Mouse (Mus musculus) hindbrain, embryonic 11.5 days (tissue): ENCODE data around the gene Olfr272. TPM values are rescaled to one million over a fixed set of nuclear protein-coding genes. Genes with fewer than 3 reads are reported as not detected.
A peak's percentile ranks its signal among the peaks of the same experiment; 100 is the strongest.

Experiments
- ATAC-seq: fragments of 200-750 bp; cut with Nextera tagmentation; 2 replicates; pipeline ENCODE4 v1.8.0; 2017; ENCODE audit warnings: mild to moderate bottlenecking, moderate TSS enrichment, moderate library complexity; ENCODE audit not compliant: low FRiP score
- DNase-seq: peaks from one replicate; pipeline ENCODE4 v3.0.0-alpha.2; 2015; ENCODE audit warnings: low spot score
- H3K27ac ChIP-seq: fragments of 300-500 bp; sonication (generic); 2 replicates; pipeline ENCODE4 v1.5.1; 2014; ENCODE audit warnings: mild to moderate bottlenecking, low read depth, low read length
- H3K27me3 ChIP-seq: fragments of 300-500 bp; sonication (generic); 2 replicates; pipeline ENCODE4 v1.6.1; 2014; ENCODE audit warnings: mild to moderate bottlenecking, low read length, moderate library complexity, mixed read lengths; ENCODE audit not compliant: control insufficient read depth, insufficient read depth
- H3K36me3 ChIP-seq: fragments of 300-500 bp; sonication (generic); 2 replicates; pipeline ENCODE4 v1.6.1; 2014; ENCODE audit warnings: mild to moderate bottlenecking, low read length, moderate library complexity, mixed read lengths; ENCODE audit not compliant: control insufficient read depth, insufficient read depth
- H3K4me1 ChIP-seq: fragments of 300-500 bp; sonication (generic); replicated peaks from 2 replicates; pipeline ENCODE4 v1.6.1; 2014; ENCODE audit warnings: low read length, mixed read lengths; ENCODE audit not compliant: control insufficient read depth, insufficient read depth
- H3K4me2 ChIP-seq: fragments of 300-500 bp; sonication (generic); replicated peaks from 2 replicates; pipeline ENCODE4 v1.6.1; 2014; ENCODE audit warnings: mild to moderate bottlenecking, low read depth, low read length
- H3K4me3 ChIP-seq: fragments of 300-500 bp; sonication (generic); 2 replicates; pipeline ENCODE4 v1.5.1; 2014; ENCODE audit warnings: low read depth, low read length
- H3K9ac ChIP-seq: fragments of 300-500 bp; sonication (generic); 2 replicates; pipeline ENCODE4 v1.6.1; 2014; ENCODE audit warnings: low read depth, low read length
- H3K9me3 ChIP-seq: fragments of 300-500 bp; sonication (generic); 2 replicates; pipeline ENCODE4 v1.6.1; 2016; ENCODE audit warnings: low read length; ENCODE audit not compliant: control insufficient read depth
- WGBS: fragments of 180-500 bp; shearing (Covaris S2); extraction: QIAGEN DNeasy Blood & Tissue Kit; methylation state at CpG from one replicate; pipeline ENCODE4 v1.1.7; 2014; 5-methylcytosine and 5-hydroxymethylcytosine counted together
- polyA plus RNA-seq: library from polyadenylated mRNA; unstranded; fragments of >200 nt; fragmentation: Nextera tagmentation; extraction: Ambion mirVana; gene quantifications from 2 replicates; pipeline ENCODE4 v1.2.1, GENCODE M21; 2014

The Olfr272 gene
- not detected in 2 replicates for polyA plus RNA-seq

GRCm38 (mm10) chr4:52919078-52919477 is at the start of gene Olfr272:
Gene Olfr272, minus strand, starts transcription at chr4:52919178.
- no peak within 1 kb of the TSS for H3K4me3 ChIP-seq
- no peak for DNase-seq
- H3K36me3 ChIP-seq, result no peaks in the 10 kb centered on the region
- no peak within 1 kb of the TSS for H3K9ac ChIP-seq
- no peak within 1 kb of the TSS for H3K4me2 ChIP-seq
- no peak within 1 kb of the TSS for H3K27ac ChIP-seq
- WGBS, result 88% methylated on average over 2 of the region's 2 CpGs
- no peak for ATAC-seq
- no peaks in the 10 kb centered on the region for H3K4me1 ChIP-seq
- no peaks in the 10 kb centered on the region for H3K27me3 ChIP-seq
- no peaks in the 10 kb centered on the region for H3K9me3 ChIP-seq

DNA sequence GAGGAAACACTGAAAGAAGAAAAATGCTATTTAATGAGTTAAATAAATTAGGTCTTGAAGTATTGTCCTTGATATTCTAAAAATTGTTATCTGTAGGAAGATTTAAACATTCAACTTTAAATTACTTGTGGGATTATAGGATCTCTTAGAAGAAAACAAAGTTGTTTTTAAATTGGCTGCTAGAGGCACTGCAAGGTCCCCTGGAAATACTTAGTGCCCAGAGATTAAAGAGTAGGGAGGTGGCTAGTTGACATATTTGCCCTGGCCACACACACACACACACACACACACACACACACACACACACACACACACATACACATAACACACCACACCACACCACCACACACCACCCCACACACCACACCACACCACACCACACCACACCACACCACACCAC is 45.3 kb upstream of the Olfr272 start, which contains the start of gene Olfr270:
TSS of gene Olfr270 (plus strand) at position 301 of the 400 bp plus-strand sequence.
- H3K27me3 ChIP-seq, result no peaks in the 10 kb centered on the region
- no peak for ATAC-seq
- no peak within 1 kb of the TSS for H3K9ac ChIP-seq
- no peak for DNase-seq
- H3K4me3 ChIP-seq, result no peak within 1 kb of the TSS
- no peaks in the 10 kb centered on the region for H3K36me3 ChIP-seq
- H3K4me2 ChIP-seq, result no peak within 1 kb of the TSS
- H3K4me1 ChIP-seq, result no peaks in the 10 kb centered on the region
- H3K27ac ChIP-seq, result no peak within 1 kb of the TSS
- H3K9me3 ChIP-seq, result no peaks in the 10 kb centered on the region

DNA sequence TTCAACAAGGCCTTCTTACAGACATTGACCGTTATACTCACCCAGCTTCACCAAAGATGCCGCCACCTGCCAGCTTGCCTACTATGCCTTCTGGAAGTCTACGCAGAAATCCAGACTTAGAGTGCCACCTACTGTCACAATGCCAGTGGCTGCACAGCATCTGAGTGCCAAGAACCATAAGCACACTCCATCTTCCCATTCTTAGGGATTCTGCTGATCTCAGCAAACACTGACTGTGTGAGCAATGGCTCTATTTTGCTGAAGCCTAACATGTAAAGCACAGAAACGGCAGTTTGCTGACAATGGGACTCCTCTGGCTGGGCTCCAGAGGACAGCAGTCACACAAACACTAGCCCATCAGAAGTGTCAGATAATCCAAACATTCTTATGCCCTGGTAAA is 39.7 kb upstream of the Olfr272 start:
- WGBS, result 40% methylated on average over 4 of the region's 4 CpGs
- Histone ChIP-seq H3K4me1 (no peaks in the 10 kb centered on the region), H3K36me3 (no peaks in the 10 kb centered on the region), H3K27ac (no peak overlapping the region), H3K4me2 (no peak overlapping the region), H3K27me3 (no peaks in the 10 kb centered on the region), H3K9me3 (no peaks in the 10 kb centered on the region), H3K4me3 (no peak overlapping the region), H3K9ac (no peak overlapping the region)
- ATAC-seq (no peak), DNase-seq (peak; percentile 36)

DNA sequence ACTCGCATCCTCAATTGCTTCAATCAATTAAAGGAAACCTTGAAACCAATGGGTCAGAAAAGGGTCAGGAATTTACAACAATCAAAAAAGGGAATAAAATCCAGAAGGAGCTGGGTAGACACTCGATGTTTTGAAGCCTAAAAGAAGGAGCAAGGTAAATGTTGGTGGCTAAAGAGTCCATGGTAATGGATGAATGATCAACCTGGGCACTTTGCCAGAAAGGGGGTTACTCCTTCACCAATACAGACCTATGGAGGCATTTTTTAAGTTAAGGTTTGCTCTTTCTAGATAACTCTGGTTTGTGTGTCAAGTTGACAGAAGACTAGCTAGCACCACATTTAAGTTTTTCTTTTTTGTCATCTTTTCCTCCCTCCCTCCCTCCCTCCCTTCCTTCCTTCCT is 30.0 kb upstream of the Olfr272 start:
- no peaks in the 10 kb centered on the region for H3K4me1 ChIP-seq
- no peak for ATAC-seq
- no peaks in the 10 kb centered on the region for H3K27me3 ChIP-seq
- DNase-seq, result no peak
- no peak overlapping the region for H3K27ac ChIP-seq
- WGBS, result 78% methylated on average over 2 of the region's 2 CpGs
- H3K4me2 ChIP-seq, result no peak overlapping the region
- H3K9ac ChIP-seq, result no peak overlapping the region
- no peaks in the 10 kb centered on the region for H3K36me3 ChIP-seq
- H3K9me3 ChIP-seq, result no peaks in the 10 kb centered on the region
- H3K4me3 ChIP-seq, result no peak overlapping the region

GRCm38 (mm10) chr4:52946665-52947064 is 27.7 kb upstream of the Olfr272 start:
- H3K4me1 ChIP-seq, result no peaks in the 10 kb centered on the region
- H3K4me3 ChIP-seq, result no peak overlapping the region
- no peak overlapping the region for H3K4me2 ChIP-seq
- ATAC-seq, result no peak
- no peak overlapping the region for H3K9ac ChIP-seq
- H3K36me3 ChIP-seq, result no peaks in the 10 kb centered on the region
- no peak overlapping the region for H3K27ac ChIP-seq
- DNase-seq, result no peak
- no peaks in the 10 kb centered on the region for H3K27me3 ChIP-seq
- no peaks in the 10 kb centered on the region for H3K9me3 ChIP-seq

- Histone ChIP-seq H3K36me3 (no peaks in the 10 kb centered on the region), H3K4me3 (no peak overlapping the region), H3K9ac (no peak overlapping the region), H3K9me3 (no peaks in the 10 kb centered on the region), H3K27ac (no peak overlapping the region), H3K27me3 (no peaks in the 10 kb centered on the region), H3K4me1 (no peaks in the 10 kb centered on the region), H3K4me2 (no peak overlapping the region)
- DNase-seq (no peak), ATAC-seq (no peak)
- WGBS, result 92% methylated on average over 4 of the region's 4 CpGs
Observed at GRCm38 (mm10) chr4:52930480-52930879, 11.5 kb upstream of the Olfr272 start.

- 95% methylated on average over 2 of the region's 2 CpGs for WGBS
- ATAC-seq (no peak), DNase-seq (no peak)
- Histone ChIP-seq H3K9me3 (no peaks in the 10 kb centered on the region), H3K36me3 (no peaks in the 10 kb centered on the region), H3K4me3 (no peak overlapping the region), H3K27ac (no peak overlapping the region), H3K27me3 (no peaks in the 10 kb centered on the region), H3K4me2 (no peak overlapping the region), H3K4me1 (no peaks in the 10 kb centered on the region), H3K9ac (no peak overlapping the region)
Observed at GRCm38 (mm10) chr4:52917311-52917688, 1.7 kb downstream of the Olfr272 start.

- 85% methylated on average over 6 of the region's 6 CpGs for WGBS
- no peaks in the 10 kb centered on the region for H3K9me3 ChIP-seq
- DNase-seq (no peak), ATAC-seq (no peak)
- H3K4me3 ChIP-seq, result no peak overlapping the region
- no peaks in the 10 kb centered on the region for H3K27me3 ChIP-seq
- H3K9ac ChIP-seq, result no peak overlapping the region
- no peaks in the 10 kb centered on the region for H3K4me1 ChIP-seq
- no peaks in the 10 kb centered on the region for H3K36me3 ChIP-seq
- no peak overlapping the region for H3K4me2 ChIP-seq
- H3K27ac ChIP-seq, result no peak overlapping the region
Observed at GRCm38 (mm10) chr4:52916659-52917310, 2.2 kb downstream of the Olfr272 start.

- no peak overlapping the region for H3K4me2 ChIP-seq
- DNase-seq (no peak), ATAC-seq (no peak)
- H3K4me1 ChIP-seq, result no peaks in the 10 kb centered on the region
- H3K4me3 ChIP-seq, result no peak overlapping the region
- H3K27ac ChIP-seq, result no peak overlapping the region
- 44% methylated on average over 3 of the region's 3 CpGs for WGBS
- H3K36me3 ChIP-seq, result no peaks in the 10 kb centered on the region
- H3K9me3 ChIP-seq, result no peaks in the 10 kb centered on the region
- no peak overlapping the region for H3K9ac ChIP-seq
- H3K27me3 ChIP-seq, result no peaks in the 10 kb centered on the region
Observed at GRCm38 (mm10) chr4:52912409-52912808, 6.6 kb downstream of the Olfr272 start.
